Mouse (Mus musculus) liver (tissue): ENCODE data around the gene Serp1.
A peak's percentile ranks its signal among the peaks of the same experiment; 100 is the strongest.

Experiments used
- DNase-seq: peaks from one replicate; pipeline ENCODE4 v3.0.0-alpha.2; 2020; ENCODE audit warnings: mixed read lengths

Gene Serp1

DNA sequence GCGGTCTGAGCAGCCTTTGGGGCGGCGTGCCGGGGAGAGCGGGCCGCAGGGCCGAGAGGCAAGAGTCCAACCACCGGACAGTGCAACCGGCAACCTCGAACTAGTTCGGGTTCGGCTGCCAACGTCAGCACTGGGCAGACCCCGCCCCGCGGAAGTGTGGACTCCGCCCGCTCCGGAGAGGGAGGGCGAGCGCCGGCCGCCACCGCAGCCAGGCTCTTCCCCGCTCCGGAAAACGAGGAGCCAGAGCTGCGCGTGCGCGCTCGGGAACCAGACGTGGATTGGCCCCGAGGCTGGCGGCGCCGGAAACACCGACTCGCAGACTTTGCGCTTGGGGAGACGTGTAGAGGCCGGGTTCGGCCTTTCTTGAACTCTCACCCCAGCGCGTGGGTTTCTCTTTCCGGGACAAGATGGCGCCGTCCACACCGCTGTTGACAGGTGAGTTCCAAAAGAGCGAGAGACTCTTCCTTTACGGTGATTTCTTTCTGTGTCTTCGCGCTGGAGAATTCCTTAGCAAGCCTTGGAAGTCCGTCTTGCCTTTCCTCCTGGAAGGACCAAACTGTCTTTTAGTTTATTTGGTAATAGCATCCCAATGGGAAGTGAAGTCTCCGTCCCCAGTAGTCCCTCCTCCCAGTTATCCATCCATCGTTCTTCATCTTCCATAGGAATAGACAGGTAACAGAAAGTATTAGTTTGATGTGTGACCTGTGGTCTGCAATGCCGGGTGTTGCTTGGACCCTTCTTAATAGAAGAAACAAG is at the start of gene Serp1, which contains the start of gene Eif2a:
Serp1 (minus strand) TSS at position 241 of the 756 bp plus-strand sequence.
Eif2a (plus strand) TSS at position 170 of the 756 bp plus-strand sequence.
- DNase-seq = peak; percentile 99

DNA sequence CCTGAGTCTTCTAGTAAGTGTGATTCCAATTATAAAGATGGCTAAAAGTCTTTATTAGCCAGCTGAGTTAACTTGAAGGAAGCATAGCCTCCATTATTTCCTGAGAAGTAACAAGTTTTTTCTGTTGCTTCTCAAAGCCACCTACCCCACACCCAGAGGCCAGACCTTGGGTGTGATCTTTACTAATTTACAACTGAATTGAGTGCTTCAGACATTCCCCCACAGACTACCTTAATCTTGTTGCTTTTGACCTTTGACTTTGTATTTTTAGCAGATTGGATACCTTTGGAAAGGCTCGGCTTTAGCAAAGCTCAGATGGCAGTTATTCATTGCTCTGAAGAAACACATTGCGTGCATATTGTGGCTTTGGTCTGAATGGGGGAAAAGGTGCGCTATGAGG is 45.1 kb upstream of the Serp1 start:
- no peak for DNase-seq

DNA sequence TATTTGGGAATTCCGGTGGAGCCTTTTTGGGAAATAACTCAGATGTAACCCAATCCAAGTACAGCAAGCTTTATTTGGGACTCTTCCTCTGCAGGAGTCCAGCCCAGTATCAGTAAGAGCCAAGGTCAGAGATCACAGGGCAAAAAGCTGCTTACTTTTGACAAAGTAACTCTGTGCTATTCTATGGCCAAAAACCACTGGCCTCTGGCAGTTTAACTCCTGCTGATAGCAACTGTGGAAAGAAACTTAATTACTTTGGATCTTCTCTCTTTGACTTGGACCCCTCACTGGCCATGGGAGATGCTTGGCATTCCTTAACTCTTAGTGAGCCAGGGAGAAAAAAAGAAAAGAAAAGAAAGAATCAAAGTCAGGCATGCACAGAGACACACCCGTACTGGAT is 35.7 kb upstream of the Serp1 start:
- DNase-seq = no peak

DNA sequence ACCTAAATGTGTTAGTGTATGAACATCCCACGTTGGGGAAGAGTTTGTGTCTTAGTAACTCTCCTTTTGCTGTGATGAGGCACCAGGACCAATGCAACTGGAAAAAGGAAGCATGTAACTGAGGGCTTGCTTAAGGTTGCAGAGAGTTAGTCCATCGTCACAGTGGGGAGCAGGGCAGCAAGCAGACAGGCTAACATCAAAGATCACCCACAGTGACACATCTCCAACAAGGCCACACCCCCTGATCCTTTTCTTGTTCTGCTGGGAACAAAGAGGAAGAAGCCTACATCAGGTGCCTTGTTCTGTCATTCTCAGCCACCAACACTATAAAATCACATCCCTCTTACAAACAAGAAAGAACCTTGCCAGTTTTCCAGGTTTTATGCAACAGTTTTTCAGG is 34.2 kb upstream of the Serp1 start:
- DNase-seq = no peak

DNA sequence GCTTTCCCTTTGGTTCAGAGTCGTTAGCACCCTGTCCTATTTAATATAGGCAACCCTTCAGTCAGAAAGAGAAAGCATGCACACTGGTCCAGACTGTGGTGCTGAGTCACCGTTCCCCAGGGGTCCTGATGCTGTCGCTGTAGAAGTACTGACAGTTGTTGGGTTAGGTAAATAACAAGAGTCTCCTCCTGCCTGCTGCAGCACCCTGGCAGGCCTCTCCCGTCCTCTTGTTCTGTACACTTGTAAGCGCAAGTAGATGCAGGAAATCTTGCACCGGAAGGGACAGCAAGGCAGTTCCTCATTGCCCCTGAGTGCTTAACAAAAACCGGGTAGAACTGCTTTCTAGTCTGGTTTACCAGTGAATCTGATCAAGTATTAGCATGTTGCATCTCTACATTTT is 31.0 kb upstream of the Serp1 start:
- no peak for DNase-seq

DNA sequence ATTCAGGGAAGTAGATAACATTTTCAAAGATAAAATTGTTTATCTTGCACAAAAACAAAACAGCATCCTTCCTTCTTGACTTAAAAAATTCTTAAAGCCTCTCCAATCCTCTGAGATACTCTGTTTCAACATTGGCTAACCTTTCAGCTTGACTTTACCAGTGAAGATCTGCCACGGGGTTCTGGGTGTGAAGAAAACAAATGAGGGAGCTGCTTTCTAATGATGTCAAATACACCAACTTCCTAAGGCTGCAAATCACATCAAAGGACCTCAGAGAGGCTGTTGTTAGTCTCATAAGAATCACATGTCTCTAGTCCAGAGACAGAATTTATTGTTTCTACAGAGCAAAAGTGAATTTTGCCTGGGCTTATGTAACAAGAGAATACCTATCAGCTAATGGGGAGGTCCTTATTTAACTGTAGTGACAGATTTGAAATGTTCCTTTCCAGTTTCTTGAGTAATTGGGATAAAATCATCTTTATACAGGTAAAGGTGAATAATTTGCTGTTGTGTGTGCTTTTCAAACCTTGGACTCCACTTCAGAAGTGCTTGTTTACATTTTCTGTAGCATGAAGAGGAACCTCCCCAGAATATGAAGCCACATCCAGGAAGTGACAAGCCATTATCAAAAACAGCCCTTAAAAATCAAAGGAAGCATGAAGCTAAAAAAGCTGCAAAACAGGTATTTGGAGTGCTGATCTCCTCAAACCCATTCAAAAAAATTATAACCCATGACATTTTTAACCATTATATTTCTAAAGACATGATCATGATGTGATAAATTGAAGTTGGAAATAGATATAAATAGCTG is 26.5 kb upstream of the Serp1 start:
- no peak for DNase-seq

DNA sequence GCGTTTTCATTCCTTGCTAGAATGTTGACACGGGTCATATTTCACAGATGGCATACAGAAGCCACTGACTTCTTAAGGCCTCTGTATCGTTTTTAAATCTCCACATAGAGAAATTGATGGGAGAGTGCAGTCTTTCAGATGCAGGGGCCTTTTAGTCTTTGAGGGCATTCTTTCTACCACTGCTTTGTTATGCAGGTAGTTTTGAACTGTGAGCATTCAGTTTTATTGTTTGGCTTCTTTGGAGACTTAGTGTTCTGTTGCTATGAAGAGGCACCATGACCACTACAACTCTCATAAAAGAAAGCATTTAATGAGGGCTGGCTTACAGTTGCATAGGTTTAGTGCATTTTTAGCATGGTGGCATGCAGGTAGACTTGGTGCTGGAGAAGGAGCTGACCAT is 10.9 kb upstream of the Serp1 start:
- DNase-seq = no peak

DNA sequence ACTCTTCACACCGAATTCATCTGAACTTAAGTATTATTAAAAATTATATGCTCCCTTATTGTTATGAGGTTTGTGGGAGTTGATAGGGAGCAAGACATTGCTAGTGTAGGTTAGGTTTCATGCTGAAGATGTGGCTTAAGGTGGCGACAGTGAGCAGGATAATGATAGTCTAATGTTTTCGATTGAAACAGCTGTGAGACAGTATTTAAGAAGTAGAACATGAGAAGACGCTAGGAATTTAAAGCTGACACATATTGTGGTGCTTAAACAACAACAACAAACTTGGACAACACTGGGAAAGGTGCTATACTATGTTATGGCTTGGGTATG is 681 bp upstream of the Serp1 start:
- no peak for DNase-seq

DNA sequence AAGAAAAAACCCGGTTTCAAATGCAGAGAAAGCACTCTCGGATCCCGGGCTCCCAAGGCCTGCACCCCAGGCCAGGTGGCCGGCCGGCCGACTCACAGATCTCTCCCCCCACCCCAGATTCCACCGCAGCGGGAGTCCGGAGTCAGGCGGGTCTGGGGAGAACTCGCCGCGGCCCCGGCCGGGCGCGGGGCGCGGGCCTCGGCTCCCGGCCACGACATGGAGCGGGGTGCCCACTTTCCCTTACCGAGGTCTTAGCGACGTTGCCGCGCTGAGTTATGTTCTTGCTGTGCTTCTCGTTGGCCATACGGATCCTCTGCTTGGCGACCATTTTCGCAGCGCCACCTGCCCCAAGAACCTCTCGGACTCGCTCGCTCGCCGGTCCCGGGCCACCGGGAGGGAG is 526 bp downstream of the Serp1 start:
- DNase-seq = no peak

DNA sequence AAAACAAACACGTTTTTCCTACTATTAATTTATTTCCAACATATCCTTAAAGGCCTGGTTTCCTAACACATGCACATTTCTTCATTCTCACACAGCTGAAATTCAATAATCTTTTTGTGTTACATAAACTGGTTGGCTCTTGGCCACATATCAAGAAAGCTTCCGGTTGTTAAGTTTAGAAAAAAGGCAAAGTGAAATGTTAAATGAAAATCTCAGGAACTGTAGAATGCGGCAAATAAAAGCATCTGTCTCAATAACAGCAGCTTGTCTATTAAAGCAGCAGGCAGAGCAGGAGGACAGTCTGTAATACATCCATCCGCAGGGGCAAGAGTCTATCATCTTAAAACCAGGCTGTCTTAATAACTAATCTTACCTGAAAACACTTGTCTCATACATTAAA is 1.4 kb downstream of the Serp1 start:
- DNase-seq = no peak

DNA sequence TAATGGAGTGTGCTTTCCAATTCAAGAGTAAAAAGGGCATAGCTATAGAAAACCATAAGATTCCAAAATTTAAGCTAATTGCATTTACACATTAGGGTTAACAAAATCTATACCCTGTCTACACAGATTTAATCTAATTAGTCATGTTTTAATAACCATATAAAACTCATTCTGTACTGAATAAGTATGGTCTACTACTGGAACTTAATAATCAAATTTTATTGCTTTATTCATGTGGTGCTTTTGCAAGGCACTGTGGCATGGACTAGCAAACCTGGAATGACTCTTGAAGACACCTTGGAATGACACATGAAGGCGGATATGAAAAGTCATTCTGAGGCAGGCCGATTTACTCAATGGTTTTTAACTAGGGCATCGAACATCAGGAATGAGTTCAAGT is 2.3 kb downstream of the Serp1 start:
- no peak for DNase-seq

DNA sequence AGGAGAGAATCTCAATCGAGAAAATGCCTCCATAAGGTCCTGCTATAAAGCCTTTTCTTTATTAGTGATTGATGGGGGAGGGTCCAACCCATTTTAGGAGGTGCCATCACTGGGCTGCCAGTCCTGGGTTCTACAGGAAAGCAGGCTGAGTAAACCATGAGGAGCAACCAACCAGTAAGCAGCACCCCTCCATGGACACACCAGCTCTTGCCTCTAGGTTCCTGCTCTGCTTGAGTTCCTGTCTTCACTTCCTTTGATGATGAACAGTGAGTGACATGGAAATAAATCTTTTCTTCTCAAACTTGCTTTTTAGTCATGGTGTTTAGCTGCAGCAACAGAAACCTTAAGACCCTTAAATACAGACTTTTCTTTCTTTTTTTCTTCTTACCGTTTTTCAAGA is 4.3 kb downstream of the Serp1 start:
- no peak for DNase-seq

DNA sequence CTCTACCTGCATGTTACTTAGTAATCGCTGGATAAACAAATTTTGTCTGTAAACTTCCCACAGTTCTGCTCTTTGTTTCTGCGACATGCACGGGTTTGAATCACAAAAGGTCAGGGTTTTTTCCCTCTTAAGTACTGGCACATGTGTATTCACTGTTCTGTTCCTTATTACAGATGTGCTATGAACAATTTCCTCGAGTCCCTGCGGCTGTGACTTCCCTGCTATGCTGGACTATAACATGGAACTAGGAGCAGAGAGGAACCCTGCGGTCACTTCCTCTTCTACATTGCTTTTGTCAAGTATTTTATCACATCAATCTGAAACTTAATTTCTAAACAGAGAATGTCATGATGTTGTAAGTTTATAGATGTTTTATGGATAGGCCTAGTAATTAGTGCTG is 5.4 kb downstream of the Serp1 start:
- DNase-seq = no peak

DNA sequence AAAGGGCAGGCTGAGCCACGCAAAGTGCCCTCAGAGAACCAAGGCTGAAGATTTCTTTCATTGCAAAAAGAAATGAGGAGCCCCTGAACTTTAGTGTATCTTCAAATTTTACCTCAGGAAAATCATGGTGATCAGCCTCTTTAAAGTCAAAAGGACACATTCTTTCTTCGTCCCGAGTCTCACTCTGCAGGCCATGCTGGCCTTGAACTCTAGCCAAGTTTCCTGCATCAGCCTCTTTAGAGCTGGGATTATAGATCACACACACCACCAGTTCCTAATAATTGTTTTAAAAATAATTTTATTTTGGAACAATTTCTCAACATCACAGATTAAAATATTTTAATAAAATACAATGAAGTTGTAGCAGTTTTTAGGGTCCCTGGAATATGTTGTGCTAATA is 6.2 kb downstream of the Serp1 start:
- no peak for DNase-seq

DNA sequence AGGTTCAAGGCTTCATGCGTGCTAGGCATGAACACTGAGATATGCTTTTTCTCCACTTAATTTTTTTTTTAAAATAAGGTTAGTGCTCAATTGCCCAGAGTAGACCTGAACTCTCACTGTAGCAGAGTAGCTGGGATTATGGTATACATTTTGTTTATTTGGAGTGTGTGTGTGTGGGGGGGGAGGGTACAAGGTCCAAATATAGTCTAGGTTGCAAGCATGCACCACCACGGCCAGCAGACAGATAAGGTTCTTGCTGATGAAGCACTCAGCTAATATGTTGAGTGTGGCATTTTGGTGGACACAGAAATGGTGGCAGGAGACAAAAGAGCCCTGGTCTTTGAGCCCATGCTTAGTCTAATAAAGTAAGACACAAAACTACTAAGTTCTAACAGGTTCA is 6.7 kb downstream of the Serp1 start:
- no peak for DNase-seq

DNA sequence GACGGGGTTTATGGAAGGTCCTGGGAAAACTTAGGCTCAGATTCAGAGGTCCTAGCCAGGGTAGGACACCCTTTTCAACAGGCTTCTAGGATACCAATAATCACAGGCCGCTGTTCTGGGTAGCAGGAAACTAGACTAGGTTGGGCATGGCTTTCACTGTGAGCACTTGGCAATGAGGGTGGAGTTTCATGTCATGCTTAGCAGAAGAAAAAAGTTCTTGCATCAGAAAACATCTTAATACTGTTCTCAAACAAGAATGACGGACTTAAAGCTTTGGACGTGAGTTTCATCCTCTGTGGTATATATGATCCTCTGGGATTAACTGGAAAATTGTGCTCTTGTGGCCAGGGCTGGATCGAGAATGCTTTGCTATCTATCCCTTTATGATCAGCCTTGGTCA is 7.9 kb downstream of the Serp1 start:
- DNase-seq = no peak

DNA sequence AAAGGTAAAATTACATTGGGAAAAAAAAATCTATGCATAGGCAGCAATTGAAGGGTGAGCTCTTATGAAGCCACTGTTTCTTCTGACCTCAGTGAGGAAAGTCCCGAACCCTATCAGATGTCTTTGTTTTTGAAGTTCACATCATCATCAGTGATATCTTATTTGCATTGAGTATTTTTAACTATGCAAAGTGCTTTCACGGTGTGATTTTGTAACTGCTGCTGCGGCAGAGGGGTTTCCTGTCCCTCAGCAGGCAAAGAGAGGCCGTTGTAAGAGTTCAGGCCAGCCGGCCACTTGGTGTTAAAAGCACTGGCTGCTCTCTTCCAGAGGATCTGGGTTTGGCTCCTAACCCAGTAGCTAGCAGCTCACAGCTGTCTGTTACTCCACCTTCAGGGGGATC is 8.4 kb downstream of the Serp1 start:
- DNase-seq = peak; percentile 4

DNA sequence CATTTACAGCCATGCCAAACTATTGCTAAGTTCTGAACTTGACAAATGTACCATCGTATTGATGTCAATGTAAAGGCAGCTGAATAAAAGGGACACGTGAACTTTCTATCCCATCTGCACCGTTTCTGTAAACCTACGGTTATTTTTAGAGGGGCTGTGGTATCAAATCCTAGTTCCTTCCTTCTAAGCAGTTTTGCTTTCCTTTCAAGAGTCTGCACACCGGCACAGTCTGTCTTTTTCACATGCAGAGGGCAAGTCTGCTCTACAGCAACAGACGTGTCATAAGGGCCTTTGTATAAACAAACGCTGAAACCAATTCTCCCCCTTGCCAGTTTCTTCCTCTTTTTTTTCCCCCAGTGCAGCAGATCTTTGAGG is 9.1 kb downstream of the Serp1 start:
- DNase-seq = no peak

DNA sequence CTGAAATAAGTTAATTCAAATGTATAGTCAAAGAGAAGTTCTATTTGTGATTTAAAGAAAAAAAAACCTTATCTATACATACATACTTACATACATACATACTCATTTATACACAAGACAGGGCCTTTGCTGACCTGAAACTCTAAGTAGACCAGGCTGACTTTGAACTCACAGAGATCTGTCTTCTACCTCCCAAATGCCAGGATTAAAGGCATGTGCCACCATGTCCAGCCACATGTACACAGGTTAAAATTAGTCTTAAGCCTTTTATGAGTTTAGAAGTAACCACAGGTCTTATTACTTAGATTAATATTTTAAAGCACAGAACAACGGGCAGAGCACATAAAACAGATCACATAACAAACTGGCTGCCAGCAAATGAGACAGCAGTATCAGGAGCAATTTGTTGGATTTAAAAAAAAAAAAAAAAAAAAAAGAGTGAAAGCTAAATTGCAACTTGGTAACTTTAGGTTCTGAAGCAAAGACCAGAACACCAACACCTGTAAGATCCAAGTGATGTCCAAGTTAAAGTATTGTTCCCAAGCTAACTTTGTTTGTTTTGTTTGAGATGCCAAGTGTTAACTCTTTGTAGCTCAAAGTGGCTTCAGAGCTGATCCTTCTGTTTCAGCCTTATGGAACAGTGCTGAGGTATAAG is 9.6 kb downstream of the Serp1 start:
- DNase-seq = no peak

DNA sequence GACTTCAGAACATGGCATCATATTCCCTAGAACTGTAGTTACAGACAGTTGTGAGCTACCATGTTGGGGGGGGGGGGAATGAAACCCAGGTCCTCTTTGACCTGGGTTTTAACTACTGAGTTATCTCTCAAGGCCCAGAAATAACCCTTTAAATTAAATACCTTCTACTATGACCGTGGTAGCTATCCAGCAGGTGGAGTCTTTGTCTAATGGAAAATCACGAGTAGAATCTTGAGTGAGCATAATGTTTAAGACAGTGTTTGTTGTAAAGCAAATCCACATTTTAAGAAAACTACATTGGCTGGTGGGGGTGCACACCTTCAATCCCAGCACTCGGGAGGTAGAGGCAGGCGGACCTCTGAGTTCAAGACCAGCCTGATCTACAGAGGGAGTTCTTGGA is 12.2 kb downstream of the Serp1 start:
- DNase-seq = no peak

DNA sequence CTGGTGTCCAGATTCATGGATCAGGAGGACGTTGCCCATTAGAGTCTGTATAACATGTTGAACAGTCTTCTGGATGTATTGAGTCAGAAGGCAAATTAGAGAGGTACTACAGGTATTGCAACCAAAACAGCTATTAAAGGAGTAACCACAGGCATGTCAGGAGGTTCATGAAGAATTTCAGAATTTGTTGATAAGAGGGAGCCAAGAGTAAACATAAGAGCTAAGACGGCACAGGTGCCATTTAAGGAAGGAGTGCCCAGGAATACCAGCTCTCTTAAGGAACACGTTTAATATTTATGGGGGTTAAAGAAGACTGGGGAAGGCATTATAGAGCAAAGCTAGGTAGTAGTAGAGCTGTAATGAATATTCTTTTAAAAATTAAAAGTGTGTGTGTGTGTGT is 13.0 kb downstream of the Serp1 start:
- DNase-seq = no peak

DNA sequence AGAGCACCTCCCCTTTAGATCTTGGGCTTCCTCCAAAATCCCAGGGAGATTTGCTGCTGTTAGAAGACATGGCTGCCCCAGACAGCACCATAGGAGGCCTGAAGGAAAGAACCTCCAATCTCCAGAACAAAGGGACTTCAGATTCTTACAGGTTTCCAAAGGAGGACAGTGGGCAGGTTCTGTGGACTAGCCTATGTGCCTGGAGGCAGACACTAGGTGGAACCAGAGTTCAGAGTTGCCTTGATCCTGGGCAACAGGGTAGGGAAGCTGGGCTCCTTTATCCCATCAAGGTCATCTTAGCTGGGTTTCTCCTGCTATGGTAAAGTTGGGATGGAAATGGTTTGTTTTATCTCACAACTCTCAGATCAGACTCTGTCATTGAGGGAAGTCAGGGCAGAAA is 14.1 kb downstream of the Serp1 start:
- DNase-seq = peak; percentile 12

DNA sequence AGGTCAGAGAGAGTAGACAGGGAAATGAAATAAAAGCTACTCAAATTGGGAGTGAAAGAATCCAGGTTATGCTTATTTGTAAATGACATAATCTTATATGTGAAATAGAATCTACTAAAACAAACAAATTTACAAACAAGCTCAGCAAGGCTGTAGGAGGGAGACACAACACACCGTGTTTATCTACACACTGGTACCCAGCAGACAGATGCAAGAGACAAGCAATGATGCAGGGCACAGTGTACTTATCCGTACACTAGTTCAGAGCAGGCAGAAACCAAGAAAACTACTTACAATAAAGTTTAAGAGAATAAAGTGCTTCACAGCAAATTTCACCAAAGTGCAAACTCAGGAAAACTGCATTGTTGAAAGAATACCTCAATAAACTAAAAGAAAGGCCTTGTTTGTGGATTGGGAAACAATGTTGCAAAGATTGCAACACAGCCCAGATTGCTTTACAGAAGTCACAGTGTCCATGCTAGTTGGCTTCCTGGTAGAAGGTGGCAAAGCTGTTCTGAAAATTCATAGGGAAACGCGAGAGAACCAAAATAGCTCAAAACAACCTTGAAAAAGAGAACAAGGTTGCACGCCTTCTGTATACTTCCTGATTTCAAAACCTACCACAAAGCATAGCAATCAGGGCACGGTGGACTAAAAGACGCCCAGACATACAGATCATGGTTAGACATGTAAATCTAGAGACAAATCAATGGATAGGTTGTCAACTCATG is 17.5 kb downstream of the Serp1 start:
- DNase-seq = no peak
